Mouse (Mus musculus) erythroblast, embryonic 14.5 days (primary cell): ENCODE measurements around the gene Gale.

Source experiments
- GATA1 ChIP-seq: IDR thresholded peaks from 2 replicates; pipeline ENCODE4 v1.6.1; 2012; ENCODE audit warnings: low read length, inconsistent platforms, mixed read lengths
- TAL1 ChIP-seq: IDR thresholded peaks from 3 replicates; pipeline ENCODE4 v1.6.1; 2012; ENCODE audit warnings: low read length, inconsistent platforms, mixed read lengths

- TF ChIP-seq GATA1 (no peak), TAL1 (no peak)
Measured at GRCm38 (mm10) chr4:135931832-135932231, 31.7 kb upstream of the Gale start.
